Comparison of ENCODE assay signal across 1 mouse cellular context in the genomic region with DNA sequence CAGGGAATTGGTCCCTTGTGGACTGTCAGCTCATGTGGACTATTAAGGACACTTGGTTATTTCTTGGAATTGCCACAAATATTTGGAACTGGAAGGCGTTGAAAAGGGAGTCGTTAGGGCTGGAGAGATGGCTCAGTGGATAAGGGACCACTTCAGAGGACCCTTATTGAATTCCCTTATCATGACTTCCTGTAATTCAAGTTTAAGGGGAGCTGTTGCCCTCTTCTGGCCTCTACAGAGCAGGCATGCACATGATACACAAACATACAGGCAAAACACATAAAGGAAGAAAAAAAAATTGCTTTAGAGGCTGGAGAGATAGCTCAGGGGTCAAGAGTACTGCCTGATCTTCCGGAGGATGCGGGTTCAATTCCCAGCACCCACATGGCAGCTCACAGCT.
TF ChIP-seq lines count a peak whose summit lies in the region.

No protein-coding gene starts in this region.

TF ChIP-seq in MEL, 35 proteins besides CTCF, POLR2A, EP300 and RAD21:
- no peak for TF ChIP-seq MYB (IDR thresholded peaks at IDR 0.05; ENCODE audit: low read depth, low read length)
- TF ChIP-seq POLR2AphosphoS2 (IDR thresholded peaks at IDR 0.05; ENCODE audit: low read length): peak; percentile 79
- TF ChIP-seq MAZ (IDR thresholded peaks at IDR 0.05; ENCODE audit: low read depth, low read length): no peak
- no peak for TF ChIP-seq RCOR1 (IDR thresholded peaks at IDR 0.05; ENCODE audit: low read depth, low read length)
- no peak for TF ChIP-seq SIN3A (IDR thresholded peaks at IDR 0.05; ENCODE audit: low read length)
- 0 out of 2 replicates have a peak, but pooled peaks have one; percentile 4 for TF ChIP-seq GATA1 (IDR thresholded peaks at IDR 0.05; ENCODE audit: low read depth, low read length)
